Mouse (Mus musculus): ENCODE results near the gene Egfl8. TPM values are rescaled to one million over a fixed set of nuclear protein-coding genes. Genes with fewer than 3 reads are reported as not detected.

The Egfl8 gene
- polyA plus RNA-seq, 2 experiments: 0.10 to 0.39 TPM

DNA sequence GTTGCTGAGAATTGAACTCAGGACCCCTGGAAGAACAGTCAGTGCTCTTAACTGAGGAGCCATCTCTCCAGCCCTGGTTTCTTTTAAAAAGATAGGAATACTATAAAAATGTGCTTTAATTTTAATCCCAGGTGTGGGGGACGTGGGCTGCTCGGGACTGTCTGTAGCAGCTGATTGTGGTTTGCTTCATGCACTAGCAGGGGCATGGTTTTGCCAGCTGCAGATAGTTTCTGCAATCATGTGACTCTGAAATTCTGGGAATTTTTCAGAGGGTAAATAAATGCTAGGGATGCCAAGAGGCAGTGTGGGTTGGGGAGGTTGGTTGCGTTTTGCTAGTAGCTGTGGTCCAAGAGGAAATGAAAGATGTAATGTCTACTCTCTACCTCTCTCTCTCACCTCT lies 26.2 kb upstream of the Egfl8 start:
- no peaks in the 10 kb centered on the region for H3K36me3 ChIP-seq (replicated peaks; ENCODE audit: control insufficient read depth, insufficient read depth, low read depth)
- no peak overlapping the region for H3K4me3 ChIP-seq (ENCODE audit: insufficient read depth in 1 of 2, low read depth in 2 of 2, low read length in 2 of 2)
- DNase-seq (ENCODE audit: low read depth in 3 of 3, low spot score in 3 of 3) (no peak), ATAC-seq (ENCODE audit: insufficient read depth) (no peak)
- H3K9ac ChIP-seq (replicated peaks): no peak overlapping the region
- WGBS (ENCODE audit: insufficient replicate concordance): 49% methylated on average over 3 of the region's 3 CpGs
- TF ChIP-seq EP300 (IDR thresholded peaks at IDR 0.05; ENCODE audit: low read depth) (no peak), CTCF (IDR thresholded peaks at IDR 0.05; ENCODE audit: low read depth) (no peak)
- H3K4me1 ChIP-seq (replicated peaks; ENCODE audit: control insufficient read depth in 2 of 2, insufficient read depth in 2 of 2, low read length in 1 of 2): peaks cover 10 to 19% of the 10 kb centered on the region in 2 experiments
- H3K9me3 ChIP-seq (ENCODE audit: control insufficient read depth, low read length): no peaks in the 10 kb centered on the region
- no peak overlapping the region for H3K4me2 ChIP-seq (ENCODE audit: low read depth)
- H3K27ac ChIP-seq: no peak overlapping the region
- no peaks in the 10 kb centered on the region; the same call in 1 of the 2 replicates for H3K27me3 ChIP-seq (ENCODE audit: control insufficient read depth, insufficient read depth, low read length)

GRCm38 (mm10) chr17:34640778-34641601 lies 25.2 kb upstream of the Egfl8 start:
- no peak overlapping the region for H3K27ac ChIP-seq
- no peaks in the 10 kb centered on the region for H3K9me3 ChIP-seq (ENCODE audit: control insufficient read depth, low read length)
- H3K36me3 ChIP-seq (replicated peaks; ENCODE audit: control insufficient read depth, insufficient read depth, low read depth): no peaks in the 10 kb centered on the region
- WGBS (ENCODE audit: insufficient replicate concordance): 33% methylated on average over 11 of the region's 11 CpGs
- no peak overlapping the region for H3K4me2 ChIP-seq (ENCODE audit: low read depth)
- H3K4me1 ChIP-seq (replicated peaks; ENCODE audit: control insufficient read depth in 2 of 2, insufficient read depth in 2 of 2, low read length in 1 of 2): peaks cover 6 to 12% of the 10 kb centered on the region in 2 experiments
- DNase-seq (ENCODE audit: low read depth in 3 of 3, low spot score in 3 of 3) (no peak), ATAC-seq (ENCODE audit: insufficient read depth) (no peak)
- no peak overlapping the region for H3K4me3 ChIP-seq (ENCODE audit: insufficient read depth in 1 of 2, low read depth in 2 of 2, low read length in 2 of 2)
- H3K27me3 ChIP-seq (ENCODE audit: control insufficient read depth, insufficient read depth, low read length): no peaks in the 10 kb centered on the region; the same call in 1 of the 2 replicates
- TF ChIP-seq EP300 (IDR thresholded peaks at IDR 0.05; ENCODE audit: low read depth): no peak
- no peak for TF ChIP-seq CTCF (IDR thresholded peaks at IDR 0.05; ENCODE audit: low read depth)
- no peak overlapping the region for H3K9ac ChIP-seq (replicated peaks)

GRCm38 (mm10) chr17:34639461-34640255 lies 23.9 kb upstream of the Egfl8 start:
- ATAC-seq (ENCODE audit: insufficient read depth) (no peak), DNase-seq (ENCODE audit: low read depth in 3 of 3, low spot score in 3 of 3) (peak in 1 of 3 experiments; percentile 19)
- H3K4me3 ChIP-seq (ENCODE audit: insufficient read depth in 1 of 2, low read depth in 2 of 2, low read length in 2 of 2): no peak overlapping the region
- WGBS (ENCODE audit: insufficient replicate concordance): 63% methylated on average over 7 of the region's 7 CpGs
- TF ChIP-seq EP300 (IDR thresholded peaks at IDR 0.05; ENCODE audit: low read depth) (no peak), CTCF (IDR thresholded peaks at IDR 0.05; ENCODE audit: low read depth) (no peak)
- 0 out of 4 replicates have a peak, but pooled peaks cover 0 to 3% of the 10 kb centered on the region in 2 experiments for H3K4me1 ChIP-seq (replicated peaks; ENCODE audit: control insufficient read depth in 2 of 2, insufficient read depth in 2 of 2, low read length in 1 of 2)
- no peak overlapping the region for H3K9ac ChIP-seq (replicated peaks)
- H3K27me3 ChIP-seq (ENCODE audit: control insufficient read depth, insufficient read depth, low read length): no peaks in the 10 kb centered on the region; the same call in 1 of the 2 replicates
- H3K9me3 ChIP-seq (ENCODE audit: control insufficient read depth, low read length): no peaks in the 10 kb centered on the region
- no peaks in the 10 kb centered on the region for H3K36me3 ChIP-seq (replicated peaks; ENCODE audit: control insufficient read depth, insufficient read depth, low read depth)
- no peak overlapping the region for H3K4me2 ChIP-seq (ENCODE audit: low read depth)
- H3K27ac ChIP-seq: no peak overlapping the region

DNA sequence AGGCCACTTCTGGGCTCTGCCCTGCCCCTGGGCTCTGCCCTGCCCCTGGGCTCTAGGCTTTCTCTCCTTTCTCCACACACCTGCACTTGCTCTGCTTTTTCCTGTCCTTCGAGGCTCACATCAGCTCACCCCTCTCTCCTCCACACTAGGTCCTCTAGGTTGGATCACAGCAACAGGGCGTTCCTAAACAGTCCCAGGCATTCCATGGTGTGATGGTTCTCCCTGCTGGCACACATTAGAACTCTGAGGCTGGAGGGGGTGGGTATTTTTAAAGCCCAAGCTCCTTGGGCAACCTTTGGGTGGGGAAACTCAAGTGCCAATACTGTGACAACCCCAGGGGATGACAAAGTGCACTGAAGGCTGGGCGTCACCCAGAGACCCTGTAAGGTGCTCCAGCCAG lies 21.7 kb upstream of the Egfl8 start:
- no peak overlapping the region for H3K9ac ChIP-seq (replicated peaks)
- no peak overlapping the region for H3K4me3 ChIP-seq (ENCODE audit: insufficient read depth in 1 of 2, low read depth in 2 of 2, low read length in 2 of 2)
- no peaks in the 10 kb centered on the region for H3K9me3 ChIP-seq (ENCODE audit: control insufficient read depth, low read length)
- no peaks in the 10 kb centered on the region for H3K36me3 ChIP-seq (replicated peaks; ENCODE audit: control insufficient read depth, insufficient read depth, low read depth)
- ATAC-seq (ENCODE audit: insufficient read depth) (no peak), DNase-seq (ENCODE audit: low read depth in 3 of 3, low spot score in 3 of 3) (no peak)
- H3K27ac ChIP-seq: no peak overlapping the region
- peaks cover 5% of the 10 kb centered on the region for H3K27me3 ChIP-seq (ENCODE audit: control insufficient read depth, insufficient read depth, low read length)
- TF ChIP-seq EP300 (IDR thresholded peaks at IDR 0.05; ENCODE audit: low read depth) (no peak), CTCF (IDR thresholded peaks at IDR 0.05; ENCODE audit: low read depth) (no peak)
- H3K4me2 ChIP-seq (ENCODE audit: low read depth): no peak overlapping the region
- H3K4me1 ChIP-seq (replicated peaks; ENCODE audit: control insufficient read depth in 2 of 2, insufficient read depth in 2 of 2, low read length in 1 of 2): no peaks in the 10 kb centered on the region
- WGBS (ENCODE audit: insufficient replicate concordance): 50% methylated on average over 3 of the region's 3 CpGs

DNA sequence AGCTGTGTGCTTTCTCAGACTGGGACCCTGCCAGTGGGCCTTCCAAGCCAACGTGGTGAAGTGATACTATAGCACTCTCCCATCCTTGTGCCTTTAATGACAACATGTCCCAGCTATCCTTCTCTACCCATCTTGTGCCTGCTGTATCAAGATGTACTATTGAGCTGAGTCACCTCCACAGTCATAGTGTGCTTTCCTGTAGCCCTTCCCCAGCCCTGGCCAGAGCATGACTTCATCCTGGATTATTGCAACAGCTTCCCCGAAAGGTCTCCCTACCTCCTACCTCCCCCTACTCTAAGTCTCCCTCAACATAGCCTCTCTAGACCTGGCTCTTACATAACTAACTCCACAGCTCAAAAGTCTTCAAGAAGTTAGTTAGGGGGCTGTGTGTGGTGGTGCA lies 19.9 kb upstream of the Egfl8 start:
- Histone ChIP-seq H3K4me2 (ENCODE audit: low read depth) (no peak overlapping the region), H3K4me3 (ENCODE audit: insufficient read depth in 1 of 2, low read depth in 2 of 2, low read length in 2 of 2) (no peak overlapping the region), H3K27me3 (ENCODE audit: control insufficient read depth, insufficient read depth, low read length) (peaks cover 23% of the 10 kb centered on the region), H3K9me3 (ENCODE audit: control insufficient read depth, low read length) (no peaks in the 10 kb centered on the region), H3K27ac (no peak overlapping the region), H3K36me3 (replicated peaks; ENCODE audit: control insufficient read depth, insufficient read depth, low read depth) (no peaks in the 10 kb centered on the region), H3K4me1 (replicated peaks; ENCODE audit: control insufficient read depth in 2 of 2, insufficient read depth in 2 of 2, low read length in 1 of 2) (peaks cover 0 to 4% of the 10 kb centered on the region in 2 experiments; a peak in 1 of 4 replicates), H3K9ac (replicated peaks) (no peak overlapping the region)
- ATAC-seq (ENCODE audit: insufficient read depth) (no peak), DNase-seq (ENCODE audit: low read depth in 3 of 3, low spot score in 3 of 3) (no peak)
- WGBS (ENCODE audit: insufficient replicate concordance): 37% methylated on average over 2 of the region's 2 CpGs
- no peak for TF ChIP-seq CTCF (IDR thresholded peaks at IDR 0.05; ENCODE audit: low read depth)

Data from liver, embryonic 14.5 days (tissue).